Mouse (Mus musculus): ENCODE measurements around the gene S1pr2.

GRCm38 (mm10) chr9:20976961-20977689 lies 544 bp upstream of the S1pr2 start:
- 0 out of 2 replicates have a peak, but pooled peaks have one; percentile 14 for TF ChIP-seq CTCF (IDR thresholded peaks at IDR 0.05; ENCODE audit: low read depth)
- no peak for TF ChIP-seq EP300 (IDR thresholded peaks at IDR 0.05; ENCODE audit: low read depth)

Measured in liver, embryonic 14.5 days (tissue).